Mouse (Mus musculus): ENCODE data around the gene Arid2. TPM values are rescaled to one million over a fixed set of nuclear protein-coding genes. Genes with fewer than 3 reads are reported as not detected.
"Not testable (repeated sequence)": the region's sequence is repeated elsewhere in the genome, so short reads cannot be mapped to it uniquely, and the experiment has no call there.

Gene Arid2
- polyA plus RNA-seq, 1 experiment from 2014 or later, result 11.8 TPM

DNA sequence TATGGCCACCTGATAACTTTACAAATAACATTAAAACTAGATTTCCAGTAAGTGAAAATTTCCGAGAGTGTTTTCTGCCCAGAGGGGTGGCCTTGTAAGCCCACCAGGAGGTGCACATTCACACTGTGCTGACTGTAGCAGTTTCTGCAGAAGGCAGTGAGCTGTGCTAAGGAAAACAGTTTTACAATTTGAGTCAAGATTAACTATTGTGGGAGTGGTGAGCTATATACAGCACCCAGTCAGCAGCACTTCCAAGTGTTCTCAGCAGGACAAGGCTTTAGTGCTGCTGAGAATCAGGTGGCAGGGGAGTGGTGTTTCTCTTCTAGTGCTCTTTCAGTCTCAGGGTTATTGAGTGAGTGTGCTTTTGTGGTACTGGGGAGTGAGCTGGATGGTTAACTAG lies 101.2 kb downstream of the Arid2 start:
- Histone ChIP-seq H3K4me3 (ENCODE audit: inconsistent target) (no peak overlapping the region), H3K36me3 (ENCODE audit: inconsistent target) (peaks cover 18% of the 10 kb centered on the region), H3K27ac (no peak overlapping the region), H3K79me2 (ENCODE audit: inconsistent target) (no peaks in the 10 kb centered on the region)
- 94% methylated on average over 1 of the region's 1 CpGs for WGBS (ENCODE audit: missing documents)

DNA sequence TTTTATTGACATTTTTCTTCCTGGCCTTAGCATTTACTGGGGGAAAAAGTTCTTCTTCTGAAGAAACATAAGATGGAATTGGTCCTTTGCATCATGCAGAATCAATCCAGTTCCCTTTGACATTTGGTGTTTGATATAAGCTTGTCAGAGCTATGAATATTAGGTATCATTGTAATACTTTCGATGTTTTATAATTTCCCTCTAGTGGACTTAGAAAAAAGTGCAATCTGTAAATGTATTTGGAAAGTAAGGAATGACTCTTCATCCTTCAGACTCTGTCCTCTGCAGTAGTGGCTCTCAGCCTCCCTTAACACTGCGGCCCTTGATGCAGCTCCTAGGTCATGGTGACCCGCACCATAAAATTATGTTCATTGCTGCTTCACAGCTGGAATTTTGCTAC lies 105.6 kb downstream of the Arid2 start:
- Histone ChIP-seq H3K79me2 (ENCODE audit: inconsistent target) (no peaks in the 10 kb centered on the region), H3K4me3 (ENCODE audit: inconsistent target) (no peak overlapping the region), H3K27ac (no peak overlapping the region), H3K36me3 (ENCODE audit: inconsistent target) (peaks cover 32% of the 10 kb centered on the region)
- 96% methylated on average over 3 of the region's 3 CpGs for WGBS (ENCODE audit: missing documents)

- H3K36me3 ChIP-seq (ENCODE audit: inconsistent target), result peaks cover 32% of the 10 kb centered on the region
- H3K4me3 ChIP-seq (ENCODE audit: inconsistent target), result no peak overlapping the region
- no peaks in the 10 kb centered on the region for H3K79me2 ChIP-seq (ENCODE audit: inconsistent target)
- no peak overlapping the region for H3K27ac ChIP-seq
- WGBS (ENCODE audit: missing documents), result 97% methylated on average over 6 of the region's 6 CpGs
Observed at GRCm38 (mm10) chr15:96395071-96395470, 107.8 kb downstream of the Arid2 start.

DNA sequence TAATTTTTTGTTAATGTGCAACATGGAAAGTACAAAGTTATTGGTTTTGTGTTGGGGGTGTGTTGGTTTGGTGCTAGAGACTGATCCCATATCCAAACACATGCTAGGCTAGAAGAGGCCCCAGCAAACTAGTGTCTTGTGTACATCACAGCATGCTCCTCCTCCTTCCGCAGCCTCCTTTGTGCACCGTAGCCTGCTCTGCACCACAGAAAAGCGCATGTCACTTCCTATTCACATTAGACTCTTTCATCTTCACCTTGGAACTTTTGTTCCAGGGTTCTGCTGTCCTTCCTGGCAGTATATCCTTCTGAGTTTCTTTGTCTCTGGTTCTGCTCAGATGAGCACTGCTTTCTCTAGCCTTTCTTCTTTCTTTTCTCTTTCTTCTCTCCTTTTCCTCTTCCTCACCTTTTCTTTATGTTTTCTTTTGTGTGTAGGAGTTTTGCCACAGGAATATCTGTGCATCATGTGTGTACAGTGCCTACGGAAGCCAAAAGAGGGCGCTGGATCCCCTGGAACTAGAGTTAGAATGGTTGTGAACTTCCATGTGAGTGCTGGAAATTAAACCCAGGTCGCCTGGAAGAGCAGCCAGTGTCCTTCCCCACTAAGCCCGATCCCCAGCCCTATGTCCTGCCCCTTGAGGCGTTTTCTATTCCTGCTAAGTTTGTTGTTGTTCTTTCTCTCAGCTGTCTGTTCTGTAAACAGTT lies 109.5 kb downstream of the Arid2 start:
- peaks cover 23% of the 10 kb centered on the region; the same call in 1 of the 2 replicates for H3K36me3 ChIP-seq (ENCODE audit: inconsistent target)
- 90% methylated on average over 8 of the region's 8 CpGs for WGBS (ENCODE audit: missing documents)
- H3K4me3 ChIP-seq (ENCODE audit: inconsistent target), result no peak overlapping the region

DNA sequence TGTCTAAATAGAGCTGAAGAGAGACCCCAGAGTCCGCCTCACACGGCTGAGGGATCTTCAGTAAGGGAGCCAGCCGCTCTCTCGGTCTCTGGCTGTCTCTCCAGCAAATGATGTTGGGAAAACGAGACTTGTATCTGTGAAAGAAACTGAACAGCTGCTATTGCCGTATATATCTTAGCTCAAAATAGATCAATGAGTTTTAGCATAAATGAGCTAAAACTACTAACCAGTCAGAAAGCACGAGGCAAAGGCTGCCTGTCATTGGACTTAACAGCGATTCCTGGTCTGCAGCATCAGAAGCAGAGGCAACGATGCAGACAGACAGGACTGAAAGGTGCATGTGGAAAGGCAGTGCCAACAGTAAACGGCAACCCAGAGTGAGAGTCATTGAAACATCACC lies 111.0 kb downstream of the Arid2 start:
- Histone ChIP-seq H3K79me2 (ENCODE audit: inconsistent target) (no peaks in the 10 kb centered on the region), H3K27ac (no peak overlapping the region), H3K4me3 (ENCODE audit: inconsistent target) (no peak overlapping the region), H3K36me3 (ENCODE audit: inconsistent target) (peaks cover 21% of the 10 kb centered on the region; the same call in 1 of the 2 replicates)
- 98% methylated on average over 10 of the region's 10 CpGs for WGBS (ENCODE audit: missing documents)

More for the DNA sequence above, 109.5 kb downstream of the Arid2 start:
- H3K79me2 ChIP-seq (ENCODE audit: inconsistent target), result no peaks in the 10 kb centered on the region
- no peak overlapping the region for H3K27ac ChIP-seq

GRCm38 (mm10) chr15:96405548-96405947 lies 118.2 kb downstream of the Arid2 start:
- WGBS (ENCODE audit: missing documents), result 90% methylated on average over 5 of the region's 5 CpGs
- Histone ChIP-seq H3K27ac (no peak overlapping the region), H3K36me3 (ENCODE audit: inconsistent target) (peaks cover 16% of the 10 kb centered on the region), H3K4me3 (ENCODE audit: inconsistent target) (no peak overlapping the region), H3K79me2 (ENCODE audit: inconsistent target) (no peaks in the 10 kb centered on the region)

GRCm38 (mm10) chr15:96406253-96406652 lies 118.9 kb downstream of the Arid2 start:
- 100% methylated on average over 4 of the region's 4 CpGs for WGBS (ENCODE audit: missing documents)
- Histone ChIP-seq H3K27ac (no peak overlapping the region), H3K4me3 (ENCODE audit: inconsistent target) (no peak overlapping the region), H3K36me3 (ENCODE audit: inconsistent target) (peaks cover 20% of the 10 kb centered on the region), H3K79me2 (ENCODE audit: inconsistent target) (no peaks in the 10 kb centered on the region)

GRCm38 (mm10) chr15:96407151-96407550 lies 119.8 kb downstream of the Arid2 start:
- Histone ChIP-seq H3K79me2 (ENCODE audit: inconsistent target) (no peaks in the 10 kb centered on the region), H3K36me3 (ENCODE audit: inconsistent target) (peaks cover 22% of the 10 kb centered on the region), H3K27ac (no peak overlapping the region), H3K4me3 (ENCODE audit: inconsistent target) (no peak overlapping the region)
- WGBS (ENCODE audit: missing documents), result 98% methylated on average over 2 of the region's 2 CpGs

- peaks cover 28% of the 10 kb centered on the region for H3K36me3 ChIP-seq (ENCODE audit: inconsistent target)
- H3K27ac ChIP-seq, result no peak overlapping the region
- 93% methylated on average over 5 of the region's 6 CpGs for WGBS (ENCODE audit: missing documents)
- H3K79me2 ChIP-seq (ENCODE audit: inconsistent target), result no peaks in the 10 kb centered on the region
- H3K4me3 ChIP-seq (ENCODE audit: inconsistent target), result no peak overlapping the region
Observed at GRCm38 (mm10) chr15:96408717-96409121, 121.4 kb downstream of the Arid2 start.

GRCm38 (mm10) chr15:96418161-96418560 lies 130.8 kb downstream of the Arid2 start:
- 93% methylated on average over 12 of the region's 12 CpGs for WGBS (ENCODE audit: missing documents)
- no peak overlapping the region for H3K4me3 ChIP-seq (ENCODE audit: inconsistent target)
- no peak overlapping the region for H3K27ac ChIP-seq

GRCm38 (mm10) chr15:96419920-96420319 lies 132.6 kb downstream of the Arid2 start:
- Histone ChIP-seq H3K36me3 (ENCODE audit: inconsistent target) (peaks cover 84% of the 10 kb centered on the region), H3K79me2 (ENCODE audit: inconsistent target) (no peaks in the 10 kb centered on the region), H3K4me3 (ENCODE audit: inconsistent target) (no peak overlapping the region), H3K27ac (no peak overlapping the region)
- over 99% methylated on average over 8 of the region's 8 CpGs for WGBS (ENCODE audit: missing documents)

More at GRCm38 (mm10) chr15:96418161-96418560, 130.8 kb downstream of the Arid2 start:
- peaks cover 86% of the 10 kb centered on the region for H3K36me3 ChIP-seq (ENCODE audit: inconsistent target)
- no peaks in the 10 kb centered on the region for H3K79me2 ChIP-seq (ENCODE audit: inconsistent target)

- WGBS (ENCODE audit: missing documents), result 100% methylated on average over 1 of the region's 1 CpGs
- no peak overlapping the region for H3K27ac ChIP-seq
- peaks cover 59% of the 10 kb centered on the region for H3K79me2 ChIP-seq (ENCODE audit: inconsistent target)
- H3K36me3 ChIP-seq (ENCODE audit: inconsistent target), result peaks cover 67% of the 10 kb centered on the region
- no peak overlapping the region for H3K4me3 ChIP-seq (ENCODE audit: inconsistent target)
Observed at GRCm38 (mm10) chr15:96434202-96434601, 146.9 kb downstream of the Arid2 start.

GRCm38 (mm10) chr15:96441480-96441879 lies 154.2 kb downstream of the Arid2 start:
- peaks cover 39% of the 10 kb centered on the region; the same call in 1 of the 2 replicates for H3K36me3 ChIP-seq (ENCODE audit: inconsistent target)
- 92% methylated on average over 2 of the region's 6 CpGs for WGBS (ENCODE audit: missing documents)
- H3K79me2 ChIP-seq (ENCODE audit: inconsistent target), result peaks cover 93% of the 10 kb centered on the region
- H3K27ac ChIP-seq; H3K4me3 ChIP-seq (ENCODE audit: inconsistent target): not testable (repeated sequence)

GRCm38 (mm10) chr15:96446785-96447184 lies 159.5 kb downstream of the Arid2 start:
- Histone ChIP-seq H3K4me3 (ENCODE audit: inconsistent target) (no peak overlapping the region), H3K27ac (no peak overlapping the region), H3K36me3 (ENCODE audit: inconsistent target) (peaks cover 35% of the 10 kb centered on the region; the same call in 1 of the 2 replicates), H3K79me2 (ENCODE audit: inconsistent target) (peaks cover 95% of the 10 kb centered on the region)
- 99% methylated on average over 10 of the region's 10 CpGs for WGBS (ENCODE audit: missing documents)

DNA sequence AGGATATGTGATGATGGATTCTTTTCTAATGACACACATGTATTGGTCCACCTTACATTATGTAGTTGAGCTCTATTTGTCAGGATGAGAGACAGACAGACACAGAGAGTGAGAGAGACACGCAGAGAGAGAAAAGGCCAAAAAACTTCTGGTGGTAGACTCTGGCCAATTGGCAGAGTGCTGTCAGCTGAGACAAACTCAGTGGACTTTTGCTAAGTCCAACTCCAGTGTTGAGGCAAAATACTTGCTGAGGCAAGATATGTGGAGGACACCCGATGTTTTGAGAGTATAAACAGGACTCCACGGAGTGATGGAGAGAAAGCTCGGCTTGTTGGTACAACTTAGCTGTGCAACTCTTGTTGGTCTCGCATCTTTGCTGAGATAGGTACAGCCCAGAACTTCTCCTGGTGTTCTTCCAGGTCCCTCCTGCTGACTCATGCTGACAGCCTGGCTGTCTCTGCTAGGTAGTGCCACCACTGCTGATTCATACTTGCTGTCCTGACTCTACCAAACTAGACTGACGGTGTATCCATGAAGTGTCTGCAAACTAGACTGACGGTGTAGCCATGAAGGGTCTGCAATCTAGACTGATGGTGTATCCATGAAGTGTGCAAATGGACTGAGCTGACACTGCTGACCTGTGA lies 161.5 kb downstream of the Arid2 start:
- WGBS (ENCODE audit: missing documents), result 89% methylated on average over 7 of the region's 7 CpGs
- H3K4me3 ChIP-seq (ENCODE audit: inconsistent target), result no peak overlapping the region
- H3K27ac ChIP-seq, result no peak overlapping the region
- H3K36me3 ChIP-seq (ENCODE audit: inconsistent target), result peaks cover 28% of the 10 kb centered on the region; the same call in 1 of the 2 replicates
- peaks cover 96% of the 10 kb centered on the region for H3K79me2 ChIP-seq (ENCODE audit: inconsistent target)

All from macrophage (primary cell).